Mouse (Mus musculus): ENCODE measurements around the gene Cfap61. TPM values are rescaled to one million over a fixed set of nuclear protein-coding genes. Genes with fewer than 3 reads are reported as not detected.
A peak's percentile ranks its signal among the peaks of the same experiment; 100 is the strongest.
"Not testable (repeated sequence)": the region's sequence is repeated elsewhere in the genome, so short reads cannot be mapped to it uniquely, and the experiment has no call there.

The Cfap61 gene
- total and polyA plus RNA-seq, 2 experiments from 2014 or later: 0.46 to 0.68 TPM

DNA sequence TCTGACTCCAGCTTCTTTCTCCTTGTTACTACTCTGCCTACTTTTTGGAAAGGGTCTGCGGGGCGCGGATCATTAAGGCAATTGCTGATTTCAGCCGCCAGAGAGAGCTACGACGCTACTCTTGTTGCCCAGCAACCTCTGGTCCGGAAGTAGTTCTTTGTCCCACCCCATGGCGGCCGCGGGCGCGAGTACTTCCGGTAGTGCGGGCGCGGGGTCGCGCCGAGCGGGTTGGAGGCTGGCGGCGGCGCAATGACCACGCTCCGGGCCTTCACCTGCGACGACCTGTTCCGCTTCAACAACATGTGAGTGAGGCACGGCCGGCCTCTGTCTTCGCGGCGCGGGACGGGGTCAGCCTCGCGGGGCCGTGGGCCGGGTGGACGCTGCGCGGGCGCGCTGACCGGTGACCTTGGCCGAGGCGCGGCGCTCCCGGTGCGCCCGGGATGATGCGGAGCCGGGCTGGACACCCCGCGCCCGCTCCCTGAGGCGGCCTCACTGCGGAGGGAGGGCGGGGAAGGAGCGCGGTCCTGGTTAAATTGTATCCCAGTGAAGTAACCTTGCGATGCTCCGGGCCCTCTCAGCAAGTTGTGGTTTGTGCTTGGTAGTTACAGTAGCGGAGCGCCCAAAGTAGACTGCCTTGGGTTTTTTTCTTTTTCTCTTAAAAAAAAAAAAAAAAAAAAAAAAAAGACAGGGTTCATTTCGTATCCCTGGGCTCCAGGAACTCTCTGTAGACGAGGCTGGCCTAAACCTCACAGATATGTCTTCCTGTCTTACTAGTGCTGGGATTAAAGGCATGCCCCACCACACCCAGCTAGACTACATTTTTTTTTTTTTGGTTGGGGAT, 31.3 kb upstream of the Cfap61 start:
- H3K4me1 ChIP-seq (ENCODE audit: control insufficient read depth, insufficient read depth): peaks cover 19% of the 10 kb centered on the region
- H3K4me2 ChIP-seq (ENCODE audit: low read depth, low read length): peak overlapping the region; percentile 69
- peak overlapping the region; percentile 97 for H3K4me3 ChIP-seq (ENCODE audit: low read depth, low read length)
- H3K9ac ChIP-seq (replicated peaks; ENCODE audit: low read depth, low read length): peak overlapping the region; percentile 94
- peaks cover 9% of the 10 kb centered on the region; the same call in 1 of the 2 replicates for H3K36me3 ChIP-seq (replicated peaks; ENCODE audit: control insufficient read depth, insufficient read depth, low read length)
- WGBS: under 1% methylated on average over 68 of the region's 68 CpGs
- no peak for TF ChIP-seq EP300 (IDR thresholded peaks at IDR 0.05; ENCODE audit: low read depth)
- peak; percentile 54 for TF ChIP-seq CTCF (IDR thresholded peaks at IDR 0.05; ENCODE audit: low read depth)
- ATAC-seq (ENCODE audit: insufficient read depth, low read depth): peak; percentile 99
- H3K27me3 ChIP-seq (ENCODE audit: control insufficient read depth, insufficient read depth, low read length): no peaks in the 10 kb centered on the region
- no peaks in the 10 kb centered on the region for H3K9me3 ChIP-seq (replicated peaks; ENCODE audit: control insufficient read depth, low read length)
- H3K27ac ChIP-seq (ENCODE audit: low read depth): peak overlapping the region; percentile 93
- peak; percentile 88 for DNase-seq (ENCODE audit: low spot score)

GRCm38 (mm10) chr2:145903983-145904616, 30.5 kb upstream of the Cfap61 start:
- Histone ChIP-seq H3K36me3 (replicated peaks; ENCODE audit: control insufficient read depth, insufficient read depth, low read length) (peaks cover 16% of the 10 kb centered on the region), H3K27me3 (ENCODE audit: control insufficient read depth, insufficient read depth, low read length) (no peaks in the 10 kb centered on the region), H3K4me3 (ENCODE audit: low read depth, low read length) (peak overlapping the region; percentile 97), H3K9ac (replicated peaks; ENCODE audit: low read depth, low read length) (peak overlapping the region; percentile 94), H3K4me1 (ENCODE audit: control insufficient read depth, insufficient read depth) (peaks cover 19% of the 10 kb centered on the region), H3K4me2 (ENCODE audit: low read depth, low read length) (peak overlapping the region; percentile 69), H3K9me3 (replicated peaks; ENCODE audit: control insufficient read depth, low read length) (no peaks in the 10 kb centered on the region), H3K27ac (ENCODE audit: low read depth) (0 out of 2 replicates have a peak overlapping the region, but pooled peaks have one; percentile 93)
- ATAC-seq (ENCODE audit: insufficient read depth, low read depth): no peak
- 20% methylated on average over 12 of the region's 12 CpGs for WGBS
- no peak for DNase-seq (ENCODE audit: low spot score)
- TF ChIP-seq EP300 (IDR thresholded peaks at IDR 0.05; ENCODE audit: low read depth) (no peak), CTCF (IDR thresholded peaks at IDR 0.05; ENCODE audit: low read depth) (no peak)

GRCm38 (mm10) chr2:145905156-145905555, 29.4 kb upstream of the Cfap61 start:
- no peak for DNase-seq (ENCODE audit: low spot score)
- no peak overlapping the region for H3K9ac ChIP-seq (replicated peaks; ENCODE audit: low read depth, low read length)
- TF ChIP-seq CTCF (IDR thresholded peaks at IDR 0.05; ENCODE audit: low read depth): no peak
- no peak for TF ChIP-seq EP300 (IDR thresholded peaks at IDR 0.05; ENCODE audit: low read depth)
- peak overlapping the region; percentile 69; the same call in 1 of the 2 replicates for H3K4me2 ChIP-seq (ENCODE audit: low read depth, low read length)
- no peak overlapping the region for H3K4me3 ChIP-seq (ENCODE audit: low read depth, low read length)
- H3K27ac ChIP-seq (ENCODE audit: low read depth): no peak overlapping the region
- no peak for ATAC-seq (ENCODE audit: insufficient read depth, low read depth)
- WGBS: 60% methylated on average over 6 of the region's 6 CpGs
- H3K4me1 ChIP-seq (ENCODE audit: control insufficient read depth, insufficient read depth): peaks cover 19% of the 10 kb centered on the region
- no peaks in the 10 kb centered on the region for H3K9me3 ChIP-seq (replicated peaks; ENCODE audit: control insufficient read depth, low read length)
- H3K27me3 ChIP-seq (ENCODE audit: control insufficient read depth, insufficient read depth, low read length): no peaks in the 10 kb centered on the region
- H3K36me3 ChIP-seq (replicated peaks; ENCODE audit: control insufficient read depth, insufficient read depth, low read length): peaks cover 24% of the 10 kb centered on the region

- not testable (repeated sequence) for ATAC-seq (ENCODE audit: insufficient read depth, low read depth); H3K4me2 ChIP-seq (ENCODE audit: low read depth, low read length); H3K27ac ChIP-seq (ENCODE audit: low read depth); H3K27me3 ChIP-seq (ENCODE audit: control insufficient read depth, insufficient read depth, low read length); H3K4me3 ChIP-seq (ENCODE audit: low read depth, low read length); H3K9ac ChIP-seq (replicated peaks; ENCODE audit: low read depth, low read length); DNase-seq (ENCODE audit: low spot score); H3K9me3 ChIP-seq (replicated peaks; ENCODE audit: control insufficient read depth, low read length)
- 35% methylated on average over 4 of the region's 4 CpGs for WGBS
- peaks cover 19% of the 10 kb centered on the region for H3K4me1 ChIP-seq (ENCODE audit: control insufficient read depth, insufficient read depth)
- peaks cover 29% of the 10 kb centered on the region for H3K36me3 ChIP-seq (replicated peaks; ENCODE audit: control insufficient read depth, insufficient read depth, low read length)
Measured at GRCm38 (mm10) chr2:145905884-145906283, 28.7 kb upstream of the Cfap61 start.

DNA sequence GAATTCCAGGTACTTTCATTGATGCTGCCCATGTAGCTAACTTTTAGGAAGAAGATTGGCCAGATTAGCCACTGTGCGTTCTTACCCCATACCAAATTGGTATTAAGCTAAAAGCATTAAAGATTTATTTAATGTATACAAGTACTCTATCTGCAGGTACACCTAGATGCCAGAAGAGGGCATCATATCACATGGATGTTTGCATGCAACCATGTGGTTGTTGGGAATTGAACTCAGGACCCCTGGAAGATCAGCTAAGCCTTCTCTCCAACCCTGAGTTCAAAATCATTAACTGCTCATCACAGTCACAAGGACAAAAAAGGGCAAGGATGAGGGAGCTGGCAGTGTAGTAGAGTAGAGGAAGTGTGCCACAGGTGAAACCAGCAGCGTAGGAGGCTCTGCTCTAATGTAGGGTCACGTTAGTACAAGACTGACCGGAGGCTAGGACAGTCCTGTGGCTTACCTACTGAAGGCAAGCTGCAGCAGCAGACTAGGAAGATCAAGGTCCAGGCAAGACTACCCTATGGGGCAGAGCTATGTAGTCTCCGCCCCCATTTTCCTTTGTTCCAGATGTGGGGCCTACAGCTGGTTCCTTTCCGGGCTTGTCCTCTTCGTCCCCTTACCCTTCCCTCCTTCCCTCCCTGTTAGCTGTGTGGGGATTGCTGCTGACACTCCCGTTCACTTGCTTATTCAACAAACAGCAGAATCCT, 13.5 kb upstream of the Cfap61 start:
- WGBS: 88% methylated on average over 8 of the region's 8 CpGs
- no peak overlapping the region for H3K4me3 ChIP-seq (ENCODE audit: low read depth, low read length)
- peak; percentile 10; the same call in 1 of the 2 replicates for TF ChIP-seq CTCF (IDR thresholded peaks at IDR 0.05; ENCODE audit: low read depth)
- TF ChIP-seq EP300 (IDR thresholded peaks at IDR 0.05; ENCODE audit: low read depth): no peak
- ATAC-seq (ENCODE audit: insufficient read depth, low read depth) (no peak), DNase-seq (ENCODE audit: low spot score) (no peak)
- H3K9ac ChIP-seq (replicated peaks; ENCODE audit: low read depth, low read length): no peak overlapping the region
- no peak overlapping the region for H3K4me2 ChIP-seq (ENCODE audit: low read depth, low read length)
- H3K4me1 ChIP-seq (ENCODE audit: control insufficient read depth, insufficient read depth): no peaks in the 10 kb centered on the region
- H3K36me3 ChIP-seq (replicated peaks; ENCODE audit: control insufficient read depth, insufficient read depth, low read length): peaks cover 92% of the 10 kb centered on the region
- H3K27me3 ChIP-seq (ENCODE audit: control insufficient read depth, insufficient read depth, low read length): no peaks in the 10 kb centered on the region
- no peaks in the 10 kb centered on the region for H3K9me3 ChIP-seq (replicated peaks; ENCODE audit: control insufficient read depth, low read length)
- H3K27ac ChIP-seq (ENCODE audit: low read depth): no peak overlapping the region
